In genomic region chr13:108766020-108766727, GRCm38 (mm10) we compare ENCODE assay signal across 19 mouse cellular contexts.
DNase-seq lines count a peak whose midpoint lies in the region; ATAC-seq and TF ChIP-seq lines count a peak whose summit lies in the region.
"Had no signal": no experiment of that assay in that cellular context is flagged by ENCODE, and none has a peak within 500 bp of the region (broad histone marks: within the 10 kb centered on the region; RNA-seq: fewer than 3 reads in every experiment).

No protein-coding gene starts in this region.

- TF ChIP-seq CTCF in left cerebral cortex, adult 2 months (IDR thresholded peaks at IDR 0.05), result no peak
- TF ChIP-seq CTCF in bone marrow macrophage, adult 2 months (IDR thresholded peaks at IDR 0.05; ENCODE audit: low read depth, low read length), result no peak
- no peak for TF ChIP-seq CTCF in lung, embryonic 14.5 days (IDR thresholded peaks at IDR 0.05; ENCODE audit: low read depth)

- ATAC-seq in lung, embryonic 14.5 days (ENCODE audit: insufficient read depth), result peak; percentile 23; the same call in 1 of the 2 replicates
- peak; percentile 97 for ATAC-seq in megakaryocyte, adult 5-6 weeks (ENCODE audit: poor library complexity, severe bottlenecking)
- ATAC-seq in forebrain, embryonic 15.5 days (replicated peaks), result no peak
- ATAC-seq: CD4-positive, CD25-positive, alpha-beta regulatory T cell, adult 4 months had no signal

- TF ChIP-seq POLR2A in bone marrow macrophage, adult 2 months (IDR thresholded peaks at IDR 0.05; ENCODE audit: borderline replicate concordance, low read depth, low read length), result no peak

- no peak overlapping the region for H3K27ac ChIP-seq in left cerebral cortex, adult 2 months
- H3K27ac ChIP-seq in bone marrow macrophage, adult 2 months (ENCODE audit: insufficient read depth, low read depth, low read length), result no peak overlapping the region
- no peak overlapping the region for H3K27ac ChIP-seq in lung, embryonic 14.5 days (ENCODE audit: low read depth)
- H3K27ac ChIP-seq in forebrain, embryonic 15.5 days (replicated peaks), result no peak overlapping the region
- H3K27ac ChIP-seq: gastrocnemius, adult 2 months; heart, embryonic 10.5 days; limb, embryonic 12.5 days; macrophage; neural tube, embryonic 12.5 days had no signal

- H3K36me3 ChIP-seq in lung, embryonic 14.5 days (ENCODE audit: insufficient read depth), result no peaks in the 10 kb centered on the region
- no peaks in the 10 kb centered on the region for H3K36me3 ChIP-seq in forebrain, embryonic 15.5 days
- H3K36me3 ChIP-seq: heart, embryonic 10.5 days; limb, embryonic 12.5 days; neural tube, embryonic 12.5 days had no signal

- intact Hi-C loops in left cerebral cortex, adult 2 months (cut with DNase I), result no loop called here
- intact Hi-C loops in left cerebral cortex, postnatal 4 days (cut with DNase I), result no loop called here

- no peaks in the 10 kb centered on the region for H3K9me3 ChIP-seq in lung, embryonic 14.5 days (ENCODE audit: low read depth, low read length)
- H3K9me3 ChIP-seq in forebrain, embryonic 15.5 days, result no peaks in the 10 kb centered on the region
- H3K9me3 ChIP-seq: heart, embryonic 10.5 days; limb, embryonic 12.5 days; neural tube, embryonic 12.5 days had no signal

- H3K9ac ChIP-seq in lung, embryonic 14.5 days, result no peak overlapping the region
- H3K9ac ChIP-seq in forebrain, embryonic 15.5 days (replicated peaks), result no peak overlapping the region
- H3K9ac ChIP-seq: limb, embryonic 12.5 days; neural tube, embryonic 12.5 days had no signal

- WGBS in lung, embryonic 14.5 days, result 54% methylated on average over 11 of the region's 11 CpGs
- WGBS in forebrain, embryonic 15.5 days, result 72% methylated on average over 11 of the region's 11 CpGs

- H3K4me1 ChIP-seq in bone marrow macrophage, adult 2 months (ENCODE audit: control insufficient read depth, insufficient read depth, low read length), result peaks cover 15% of the 10 kb centered on the region
- peaks cover 2% of the 10 kb centered on the region; the same call in 1 of the 2 replicates for H3K4me1 ChIP-seq in lung, embryonic 14.5 days (ENCODE audit: insufficient read depth)
- H3K4me1 ChIP-seq in forebrain, embryonic 15.5 days, result no peaks in the 10 kb centered on the region
- H3K4me1 ChIP-seq: heart, embryonic 10.5 days; limb, embryonic 12.5 days; neural tube, embryonic 12.5 days had no signal

- peak overlapping the region; percentile 25; the same call in 1 of the 2 replicates for H3K4me2 ChIP-seq in lung, embryonic 14.5 days
- H3K4me2 ChIP-seq in forebrain, embryonic 15.5 days (replicated peaks), result no peak overlapping the region
- H3K4me2 ChIP-seq: limb, embryonic 12.5 days; neural tube, embryonic 12.5 days had no signal

- H3K4me3 ChIP-seq in left cerebral cortex, adult 2 months, result peak overlapping the region; percentile 20; the same call in 1 of the 2 replicates
- H3K4me3 ChIP-seq in bone marrow macrophage, adult 2 months (ENCODE audit: insufficient read depth, low read length), result peak overlapping the region; percentile 14
- H3K4me3 ChIP-seq in lung, embryonic 14.5 days (ENCODE audit: low read depth, low read length), result no peak overlapping the region
- no peak overlapping the region for H3K4me3 ChIP-seq in forebrain, embryonic 15.5 days
- H3K4me3 ChIP-seq: gastrocnemius, adult 2 months; heart, embryonic 10.5 days; limb, embryonic 12.5 days; neural tube, embryonic 12.5 days had no signal

- H3K27me3 ChIP-seq in lung, embryonic 14.5 days (ENCODE audit: insufficient read depth, low read length), result no peaks in the 10 kb centered on the region
- no peaks in the 10 kb centered on the region for H3K27me3 ChIP-seq in forebrain, embryonic 15.5 days
- H3K27me3 ChIP-seq: limb, embryonic 12.5 days; neural tube, embryonic 12.5 days had no signal

- DNase-seq in left cerebral cortex, adult 2 months (ENCODE audit: extremely low spot score in 1 of 2, low spot score in 2 of 2), result no peak
- DNase-seq in left cerebral cortex, postnatal 4 days, result no peak
- peak; percentile 43 for DNase-seq in lung, embryonic 14.5 days
- DNase-seq in cerebellum, postnatal 36 days, result no peak
- DNase-seq: adrenal gland, postnatal 25 days; cerebellum, adult 11-12 months; gastrocnemius, adult 2 months; heart, postnatal 36 days; kidney, adult 2 months; kidney, postnatal 25 days; right cerebral cortex, postnatal 25 days had no signal

Comparison
In these comparisons a context has a peak if more than half of its experiments do, and no peak if none do; other contexts are left out.
1. H3K4me3 ChIP-seq: peak in left cerebral cortex, adult 2 months (single experiment) and bone marrow macrophage, adult 2 months (single experiment); none in lung, embryonic 14.5 days (single experiment) and forebrain, embryonic 15.5 days (single experiment).